Mouse (Mus musculus): Measurements from ENCODE around the gene Tmem87b. TPM values are rescaled to one million over a fixed set of nuclear protein-coding genes. Genes with fewer than 3 reads are reported as not detected.

Tmem87b gene
- polyA plus RNA-seq, 1 experiment from 2014 or later: 108 TPM

DNA sequence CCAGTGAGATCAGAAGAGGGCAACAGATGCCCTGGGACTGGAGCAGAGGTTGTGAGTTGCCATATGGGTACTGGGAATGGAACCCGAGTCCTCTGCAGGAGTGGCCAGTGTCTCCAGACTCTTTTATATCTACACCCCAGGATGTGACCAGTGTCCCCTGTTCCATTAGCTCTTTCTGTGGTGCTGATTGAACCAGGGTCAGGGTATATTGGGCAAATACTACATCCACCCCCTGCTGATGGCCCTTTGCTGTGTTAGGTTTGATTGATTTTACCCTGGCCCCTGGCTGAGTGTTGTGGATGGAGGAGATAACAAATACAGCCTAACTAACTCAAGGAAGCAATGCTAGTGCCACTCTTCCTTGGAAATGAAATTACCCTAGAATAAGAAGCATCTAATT lies 1.6 kb upstream of the Tmem87b start:
- H3K27ac ChIP-seq (ENCODE audit: low read depth, low read length): no peak overlapping the region
- no peak overlapping the region for H3K4me3 ChIP-seq (ENCODE audit: low read depth, low read length)
- TF ChIP-seq CTCF (IDR thresholded peaks at IDR 0.05; ENCODE audit: low read depth): no peak; the same call in 1 of the 2 replicates
- no peaks in the 10 kb centered on the region for H3K9me3 ChIP-seq (ENCODE audit: control insufficient read depth)
- ATAC-seq: no peak
- no peaks in the 10 kb centered on the region for H3K36me3 ChIP-seq (ENCODE audit: control insufficient read depth, insufficient read depth)
- 93% methylated on average over 1 of the region's 1 CpGs for WGBS
- H3K4me1 ChIP-seq (replicated peaks; ENCODE audit: control insufficient read depth, insufficient read depth, low read length): 0 out of 2 replicates have a peak, but pooled peaks cover under 1% of the 10 kb centered on the region
- no peak overlapping the region for H3K9ac ChIP-seq (ENCODE audit: low read depth, low read length)
- no peaks in the 10 kb centered on the region for H3K27me3 ChIP-seq (replicated peaks; ENCODE audit: control insufficient read depth, insufficient read depth, low read length)
- H3K4me2 ChIP-seq (replicated peaks; ENCODE audit: low read depth): no peak overlapping the region

DNA sequence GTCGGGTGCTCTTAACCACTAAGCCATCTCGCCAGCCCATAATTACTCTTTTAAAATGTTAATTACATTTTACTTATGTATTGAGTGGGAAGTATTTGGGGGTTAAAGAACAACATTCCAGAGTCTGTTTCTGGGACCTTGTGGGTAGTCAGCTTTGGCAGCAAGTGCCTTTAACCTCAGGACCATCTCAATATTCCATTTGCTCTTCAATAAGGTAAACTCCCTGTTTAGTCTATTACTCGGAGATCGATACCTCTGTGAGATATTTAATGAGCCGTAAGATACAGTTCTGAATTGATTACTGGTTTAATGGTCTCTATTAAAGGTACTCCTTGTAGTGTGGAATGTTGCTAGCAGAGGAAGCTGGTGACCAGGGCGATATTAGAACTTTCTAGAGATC lies 1.0 kb upstream of the Tmem87b start:
- H3K27ac ChIP-seq (ENCODE audit: low read depth, low read length): peak overlapping the region; percentile 82; the same call in 1 of the 2 replicates
- no peak for TF ChIP-seq CTCF (IDR thresholded peaks at IDR 0.05; ENCODE audit: low read depth)

DNA sequence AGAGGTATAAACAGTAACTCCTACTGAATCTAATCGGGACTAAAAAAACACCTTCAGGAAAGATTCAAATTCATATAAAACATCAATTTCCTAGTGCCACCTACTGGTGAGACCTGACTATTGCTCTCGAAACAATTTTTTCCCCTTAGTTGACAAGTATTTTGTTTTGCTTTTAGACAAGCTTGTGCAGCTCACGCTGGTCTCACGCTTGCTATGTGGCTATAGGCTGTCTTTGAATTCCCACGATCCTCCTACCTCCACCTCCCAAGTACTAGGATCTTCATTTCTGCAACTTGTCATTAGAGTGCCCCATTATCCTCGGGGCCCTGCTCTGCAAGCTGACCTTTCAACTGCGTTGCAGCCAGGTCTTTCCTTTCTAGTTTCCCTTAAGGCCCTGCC lies 532 bp upstream of the Tmem87b start:
- peak; percentile 79 for TF ChIP-seq CTCF (IDR thresholded peaks at IDR 0.05; ENCODE audit: low read depth)
- H3K9me3 ChIP-seq (ENCODE audit: control insufficient read depth): no peaks in the 10 kb centered on the region
- H3K4me2 ChIP-seq (replicated peaks; ENCODE audit: low read depth): peak overlapping the region; percentile 64
- no peaks in the 10 kb centered on the region for H3K36me3 ChIP-seq (ENCODE audit: control insufficient read depth, insufficient read depth)
- 0 out of 2 replicates have a peak overlapping the region, but pooled peaks have one; percentile 32 for H3K9ac ChIP-seq (ENCODE audit: low read depth, low read length)
- WGBS: 1% methylated on average over 7 of the region's 7 CpGs
- 0 out of 2 replicates have a peak, but pooled peaks cover 6% of the 10 kb centered on the region for H3K4me1 ChIP-seq (replicated peaks; ENCODE audit: control insufficient read depth, insufficient read depth, low read length)
- no peaks in the 10 kb centered on the region for H3K27me3 ChIP-seq (replicated peaks; ENCODE audit: control insufficient read depth, insufficient read depth, low read length)
- H3K4me3 ChIP-seq (ENCODE audit: low read depth, low read length): peak overlapping the region; percentile 85
- H3K27ac ChIP-seq (ENCODE audit: low read depth, low read length): peak overlapping the region; percentile 82
- no peak for ATAC-seq

More for the DNA sequence above, 1.0 kb upstream of the Tmem87b start:
- Histone ChIP-seq H3K36me3 (ENCODE audit: control insufficient read depth, insufficient read depth) (no peaks in the 10 kb centered on the region), H3K9ac (ENCODE audit: low read depth, low read length) (no peak overlapping the region), H3K4me2 (replicated peaks; ENCODE audit: low read depth) (peak overlapping the region; percentile 64), H3K27me3 (replicated peaks; ENCODE audit: control insufficient read depth, insufficient read depth, low read length) (no peaks in the 10 kb centered on the region), H3K4me1 (replicated peaks; ENCODE audit: control insufficient read depth, insufficient read depth, low read length) (0 out of 2 replicates have a peak, but pooled peaks cover 6% of the 10 kb centered on the region), H3K9me3 (ENCODE audit: control insufficient read depth) (no peaks in the 10 kb centered on the region), H3K4me3 (ENCODE audit: low read depth, low read length) (peak overlapping the region; percentile 85)
- WGBS: 28% methylated on average over 6 of the region's 6 CpGs
- no peak for ATAC-seq

DNA sequence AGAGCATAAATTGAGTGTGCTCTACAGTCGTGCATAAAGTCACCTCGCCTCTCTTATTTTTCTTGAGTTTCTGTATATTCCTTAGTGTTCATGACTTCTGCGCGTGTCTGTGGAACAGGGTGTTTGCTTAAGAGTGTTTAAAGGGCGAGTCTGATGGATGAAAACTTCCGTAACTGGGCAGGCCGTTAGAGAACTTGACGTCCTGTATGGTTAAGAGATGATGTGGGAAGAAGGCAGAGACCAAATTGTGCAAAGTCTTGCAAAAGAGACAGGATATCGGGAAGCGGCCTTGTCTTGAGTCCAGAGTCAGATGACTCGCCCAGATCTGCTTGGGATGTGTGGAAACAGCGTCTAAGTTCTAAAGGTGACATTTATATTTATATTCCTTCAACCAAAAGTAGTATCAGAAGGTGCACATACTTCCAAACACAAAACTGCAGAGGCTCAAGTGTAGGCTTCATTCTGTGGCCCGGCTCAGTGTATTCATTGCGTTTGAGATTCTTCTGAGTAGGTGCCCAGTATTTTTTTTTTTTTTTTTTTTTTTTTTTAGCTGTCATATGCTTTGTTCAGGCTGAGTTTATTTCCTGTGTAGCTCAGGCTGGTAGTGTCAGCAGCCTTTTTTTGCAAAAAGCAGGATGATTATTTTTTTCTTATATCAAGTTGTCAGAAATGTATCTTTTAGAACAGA lies 1.2 kb downstream of the Tmem87b start:
- Histone ChIP-seq H3K9ac (ENCODE audit: low read depth, low read length) (peak overlapping the region; percentile 90), H3K27ac (ENCODE audit: low read depth, low read length) (peak overlapping the region; percentile 99), H3K4me3 (ENCODE audit: low read depth, low read length) (peak overlapping the region; percentile 85), H3K36me3 (ENCODE audit: control insufficient read depth, insufficient read depth) (0 out of 2 replicates have a peak, but pooled peaks cover 7% of the 10 kb centered on the region), H3K9me3 (ENCODE audit: control insufficient read depth) (no peaks in the 10 kb centered on the region), H3K4me1 (replicated peaks; ENCODE audit: control insufficient read depth, insufficient read depth, low read length) (0 out of 2 replicates have a peak, but pooled peaks cover 6% of the 10 kb centered on the region), H3K27me3 (replicated peaks; ENCODE audit: control insufficient read depth, insufficient read depth, low read length) (no peaks in the 10 kb centered on the region), H3K4me2 (replicated peaks; ENCODE audit: low read depth) (peak overlapping the region; percentile 73)
- no peak for TF ChIP-seq CTCF (IDR thresholded peaks at IDR 0.05; ENCODE audit: low read depth)
- WGBS: 2% methylated on average over 14 of the region's 14 CpGs
- no peak for ATAC-seq

DNA sequence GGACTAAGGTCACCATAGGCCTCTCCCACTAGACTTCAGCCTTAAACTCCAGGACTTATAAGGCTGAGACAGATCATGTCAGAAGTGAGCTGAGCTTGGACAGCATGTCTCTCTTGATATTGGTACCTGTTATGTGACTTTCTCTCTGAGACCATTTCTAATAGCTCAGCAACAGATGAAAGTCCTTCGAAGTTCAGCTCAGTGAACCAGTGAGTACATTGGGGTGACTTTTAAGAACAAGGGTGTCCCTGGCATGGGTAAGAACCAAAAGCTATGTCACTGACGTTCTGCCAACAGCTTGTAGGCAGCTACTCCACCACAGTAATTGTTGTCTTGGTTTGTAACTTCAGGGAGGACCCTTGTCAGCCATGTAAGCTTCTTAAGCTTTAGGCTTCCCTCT lies 2.7 kb downstream of the Tmem87b start:
- no peaks in the 10 kb centered on the region for H3K9me3 ChIP-seq (ENCODE audit: control insufficient read depth)
- peak overlapping the region; percentile 73; the same call in 1 of the 2 replicates for H3K4me2 ChIP-seq (replicated peaks; ENCODE audit: low read depth)
- ATAC-seq: no peak
- WGBS: 65% methylated on average over 2 of the region's 2 CpGs
- TF ChIP-seq CTCF (IDR thresholded peaks at IDR 0.05; ENCODE audit: low read depth): no peak
- H3K4me1 ChIP-seq (replicated peaks; ENCODE audit: control insufficient read depth, insufficient read depth, low read length): 0 out of 2 replicates have a peak, but pooled peaks cover 6% of the 10 kb centered on the region
- H3K27ac ChIP-seq (ENCODE audit: low read depth, low read length): peak overlapping the region; percentile 50; the same call in 1 of the 2 replicates
- H3K27me3 ChIP-seq (replicated peaks; ENCODE audit: control insufficient read depth, insufficient read depth, low read length): no peaks in the 10 kb centered on the region
- no peak overlapping the region for H3K4me3 ChIP-seq (ENCODE audit: low read depth, low read length)
- H3K36me3 ChIP-seq (ENCODE audit: control insufficient read depth, insufficient read depth): peaks cover 14% of the 10 kb centered on the region; the same call in 1 of the 2 replicates
- no peak overlapping the region for H3K9ac ChIP-seq (ENCODE audit: low read depth, low read length)

DNA sequence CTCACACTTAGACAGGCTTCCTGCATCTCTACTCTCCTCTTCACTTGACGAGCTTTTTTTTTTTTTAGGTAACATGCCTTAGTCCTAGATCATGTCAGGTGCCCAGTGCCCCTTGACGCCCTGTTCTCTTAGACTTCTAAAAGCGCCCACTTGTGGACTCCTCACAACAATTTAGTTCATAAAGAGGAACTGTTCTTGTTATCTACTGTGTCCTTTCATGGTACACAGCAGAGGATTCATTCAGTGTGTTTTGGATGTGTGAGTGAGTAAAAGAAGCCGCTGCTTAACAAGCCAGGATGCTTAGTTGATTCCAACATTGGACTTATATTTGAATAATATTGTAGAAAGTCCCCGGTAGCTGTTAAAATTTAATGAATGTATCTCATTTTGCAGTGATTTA lies 6.0 kb downstream of the Tmem87b start:
- 93% methylated on average over 5 of the region's 5 CpGs for WGBS
- H3K27ac ChIP-seq (ENCODE audit: low read depth, low read length): no peak overlapping the region
- no peaks in the 10 kb centered on the region for H3K27me3 ChIP-seq (replicated peaks; ENCODE audit: control insufficient read depth, insufficient read depth, low read length)
- H3K4me1 ChIP-seq (replicated peaks; ENCODE audit: control insufficient read depth, insufficient read depth, low read length): 0 out of 2 replicates have a peak, but pooled peaks cover 6% of the 10 kb centered on the region
- ATAC-seq: no peak
- no peak overlapping the region for H3K4me3 ChIP-seq (ENCODE audit: low read depth, low read length)
- no peak for TF ChIP-seq CTCF (IDR thresholded peaks at IDR 0.05; ENCODE audit: low read depth)
- peaks cover 30% of the 10 kb centered on the region for H3K36me3 ChIP-seq (ENCODE audit: control insufficient read depth, insufficient read depth)
- no peaks in the 10 kb centered on the region for H3K9me3 ChIP-seq (ENCODE audit: control insufficient read depth)
- no peak overlapping the region for H3K9ac ChIP-seq (ENCODE audit: low read depth, low read length)
- H3K4me2 ChIP-seq (replicated peaks; ENCODE audit: low read depth): no peak overlapping the region

All from intestine, postnatal 0 days (tissue).